Mouse (Mus musculus) E14TG2a.4 (cell line): ENCODE results near the gene Sept3.

Source experiments
- H3K27me3 ChIP-seq: 2 replicates; pipeline ENCODE4 v1.6.1; 2014; ENCODE audit warnings: low read length, control low read depth; ENCODE audit not compliant: insufficient read depth
- H3K36me3 ChIP-seq: 2 replicates; pipeline ENCODE4 v1.6.1; 2014; ENCODE audit warnings: low read length, control low read depth; ENCODE audit not compliant: insufficient read depth
- H3K4me1 ChIP-seq: replicated peaks from 2 replicates; pipeline ENCODE4 v1.6.1; 2014; ENCODE audit warnings: low read depth, low read length, control low read depth
- H3K4me3 ChIP-seq: replicated peaks from 2 replicates; pipeline ENCODE4 v1.5.1; 2014; ENCODE audit warnings: mild to moderate bottlenecking, low read length
- H3K9me3 ChIP-seq: 2 replicates; pipeline ENCODE4 v1.6.1; 2014; ENCODE audit warnings: low read length, control low read depth
- CTCF ChIP-seq: conservative IDR thresholded peaks from 2 replicates; pipeline ENCODE4 v1.5.1; 2014; ENCODE audit warnings: low read length
- NANOG ChIP-seq: IDR thresholded peaks from 2 replicates; pipeline ENCODE4 v1.6.1; 2014; ENCODE audit warnings: borderline replicate concordance, low read length, mixed read lengths
- POU5F1 ChIP-seq: IDR thresholded peaks from 2 replicates; pipeline ENCODE4 v1.6.1; 2014; ENCODE audit warnings: low read length, borderline replicate concordance

Sept3 gene

GRCm38 (mm10) chr15:82255944-82256383 is 18.7 kb upstream of the Sept3 start:
- Histone ChIP-seq H3K36me3 (no peaks in the 10 kb centered on the region), H3K4me1 (peaks cover 80% of the 10 kb centered on the region), H3K9me3 (peaks cover 5% of the 10 kb centered on the region; the same call in 1 of the 2 replicates), H3K27me3 (peaks cover 9% of the 10 kb centered on the region), H3K4me3 (peak overlapping the region; percentile 54)
- TF ChIP-seq NANOG (no peak), POU5F1 (no peak), CTCF (no peak)

GRCm38 (mm10) chr15:82259510-82259909 is 15.2 kb upstream of the Sept3 start:
- Histone ChIP-seq H3K4me3 (peak overlapping the region; percentile 43; the same call in 1 of the 2 replicates), H3K9me3 (no peaks in the 10 kb centered on the region)
- TF ChIP-seq POU5F1 (no peak), CTCF (peak; percentile 97)

DNA sequence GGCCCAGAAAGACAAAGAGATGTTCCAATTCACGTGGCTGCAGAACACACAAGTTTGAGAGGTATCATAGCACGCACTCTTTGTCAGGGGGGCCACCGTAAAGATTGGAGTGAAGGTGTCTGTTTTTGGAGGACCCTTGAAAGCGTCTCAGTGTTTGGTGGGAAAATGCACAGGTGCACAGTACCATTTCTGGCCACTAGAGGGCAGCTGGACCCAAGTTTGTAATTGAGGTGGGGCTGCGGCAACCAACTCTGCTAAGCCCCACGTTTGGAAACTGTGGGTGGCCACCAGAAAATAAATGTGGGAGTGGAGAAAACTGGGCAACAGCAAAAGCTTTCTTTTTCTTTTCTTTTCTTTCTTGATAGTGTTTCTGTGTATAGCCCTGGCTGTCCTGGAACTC is 8.3 kb upstream of the Sept3 start:
- no peak overlapping the region for H3K4me3 ChIP-seq
- no peak for TF ChIP-seq NANOG
- peak; percentile 98 for TF ChIP-seq CTCF
- no peaks in the 10 kb centered on the region for H3K9me3 ChIP-seq
- peaks cover 45% of the 10 kb centered on the region for H3K4me1 ChIP-seq
- H3K36me3 ChIP-seq = no peaks in the 10 kb centered on the region
- peaks cover 7% of the 10 kb centered on the region for H3K27me3 ChIP-seq

More at GRCm38 (mm10) chr15:82259510-82259909, 15.2 kb upstream of the Sept3 start:
- H3K4me1 ChIP-seq = peaks cover 59% of the 10 kb centered on the region
- H3K27me3 ChIP-seq = peaks cover 13% of the 10 kb centered on the region
- H3K36me3 ChIP-seq = no peaks in the 10 kb centered on the region

- TF ChIP-seq CTCF (no peak), NANOG (no peak), POU5F1 (no peak)
- Histone ChIP-seq H3K36me3 (no peaks in the 10 kb centered on the region), H3K9me3 (no peaks in the 10 kb centered on the region), H3K4me3 (no peak overlapping the region), H3K27me3 (peaks cover 22% of the 10 kb centered on the region), H3K4me1 (peaks cover 52% of the 10 kb centered on the region)
Measured at GRCm38 (mm10) chr15:82268185-82268584, 6.5 kb upstream of the Sept3 start.

- Histone ChIP-seq H3K36me3 (no peaks in the 10 kb centered on the region), H3K4me1 (peaks cover 54% of the 10 kb centered on the region)
- TF ChIP-seq NANOG = no peak
Measured at GRCm38 (mm10) chr15:82268783-82269182, 5.9 kb upstream of the Sept3 start.

DNA sequence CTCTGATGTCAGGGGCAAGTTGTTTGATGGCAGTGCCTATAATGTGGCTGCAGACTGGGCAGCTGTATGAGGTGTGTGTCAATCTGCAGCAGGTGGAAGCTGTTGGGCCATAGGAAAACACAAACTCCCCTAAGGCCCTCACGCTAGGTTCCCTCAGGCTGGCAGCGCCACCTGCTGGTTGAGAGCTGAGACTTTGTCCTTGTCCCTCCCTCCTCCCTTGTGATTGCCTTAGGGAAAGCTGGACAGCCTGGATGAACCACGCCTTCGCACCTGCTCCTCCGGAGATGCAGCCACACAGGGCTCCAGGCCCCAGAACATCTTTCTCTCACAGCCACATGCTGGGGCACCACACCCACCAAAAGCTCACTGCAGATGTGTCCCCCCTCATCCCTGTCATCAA is 3.5 kb upstream of the Sept3 start:
- no peaks in the 10 kb centered on the region for H3K9me3 ChIP-seq
- peaks cover 50% of the 10 kb centered on the region for H3K27me3 ChIP-seq
- no peak overlapping the region for H3K4me3 ChIP-seq
- H3K36me3 ChIP-seq = no peaks in the 10 kb centered on the region
- peak; percentile 78 for TF ChIP-seq CTCF
- TF ChIP-seq POU5F1 = no peak
- TF ChIP-seq NANOG = no peak
- peaks cover 59% of the 10 kb centered on the region for H3K4me1 ChIP-seq

More at GRCm38 (mm10) chr15:82268783-82269182, 5.9 kb upstream of the Sept3 start:
- Histone ChIP-seq H3K9me3 (no peaks in the 10 kb centered on the region), H3K4me3 (no peak overlapping the region), H3K27me3 (peaks cover 28% of the 10 kb centered on the region)

DNA sequence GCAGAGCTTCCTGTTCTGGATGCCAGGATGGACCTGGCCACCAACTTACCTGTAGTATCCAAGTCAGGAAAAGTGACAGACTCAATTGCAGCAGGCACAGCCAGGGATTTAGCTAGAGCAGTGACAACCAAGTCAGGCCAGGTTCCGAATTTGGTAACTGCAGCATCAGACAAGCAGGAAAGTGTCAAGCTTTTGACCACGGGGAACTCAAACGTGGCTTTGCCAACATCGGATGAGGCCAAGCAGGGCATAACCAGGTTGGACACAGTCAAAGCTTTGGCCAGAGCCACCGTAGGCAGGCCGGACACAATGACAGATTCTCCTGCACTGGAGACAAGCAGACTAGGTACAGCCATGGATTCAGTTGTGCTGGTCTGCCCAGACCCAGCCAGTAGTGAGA is 2.4 kb upstream of the Sept3 start:
- Histone ChIP-seq H3K4me1 (peaks cover 54% of the 10 kb centered on the region), H3K4me3 (no peak overlapping the region), H3K36me3 (no peaks in the 10 kb centered on the region), H3K9me3 (no peaks in the 10 kb centered on the region), H3K27me3 (peaks cover 61% of the 10 kb centered on the region)
- TF ChIP-seq NANOG (no peak), CTCF (no peak), POU5F1 (no peak)

DNA sequence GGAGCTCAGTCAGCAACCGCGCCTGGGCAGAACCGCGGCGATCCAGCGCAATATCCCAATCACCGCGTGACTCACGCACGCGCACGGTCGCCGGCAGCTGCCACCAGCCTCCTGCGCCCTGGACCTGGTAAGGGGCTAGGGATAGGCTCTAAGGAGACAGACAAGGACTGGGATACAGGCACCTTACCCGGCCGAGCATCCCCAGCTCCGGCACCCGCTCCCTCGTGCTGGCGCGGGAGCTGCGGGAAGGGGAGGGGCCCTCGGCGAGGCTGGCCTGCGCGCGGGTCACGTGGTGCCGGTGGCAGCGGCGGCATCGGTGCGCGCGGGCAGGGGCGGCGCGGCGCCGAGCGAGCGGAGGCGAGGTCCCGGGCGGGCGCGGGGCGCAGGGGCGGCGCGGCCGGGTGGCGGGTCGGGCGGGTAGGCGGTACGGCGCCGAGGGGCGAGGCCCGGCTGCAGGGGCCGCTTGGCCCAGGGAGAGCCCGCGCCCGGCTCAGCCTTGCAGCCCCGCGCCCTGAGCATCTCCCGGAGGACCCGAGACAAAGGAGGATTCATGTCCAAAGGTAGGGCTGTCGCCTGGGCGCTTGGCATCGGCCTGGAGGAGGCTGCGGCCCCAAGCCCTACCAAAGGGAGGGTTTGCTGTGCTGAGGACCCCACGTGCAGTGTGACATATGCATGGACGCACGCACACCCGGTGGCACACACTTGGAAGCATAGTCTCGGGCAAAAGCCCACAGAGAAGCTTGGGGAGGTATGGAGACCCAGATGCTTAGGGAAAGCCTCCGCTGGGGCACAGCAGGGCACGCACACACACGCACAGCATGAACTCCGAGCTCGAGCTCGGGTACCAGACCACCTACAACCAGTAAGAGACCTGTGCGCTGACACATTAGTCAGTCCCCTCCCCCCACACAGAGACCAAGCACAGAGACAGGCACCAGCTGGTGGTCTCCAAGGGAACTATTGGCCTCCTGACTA is 521 bp downstream of the Sept3 start:
- TF ChIP-seq POU5F1 (no peak), CTCF (no peak), NANOG (no peak)
- peaks cover 68% of the 10 kb centered on the region for H3K27me3 ChIP-seq
- peak overlapping the region; percentile 87 for H3K4me3 ChIP-seq
- peaks cover 10% of the 10 kb centered on the region for H3K36me3 ChIP-seq
- H3K4me1 ChIP-seq = peaks cover 42% of the 10 kb centered on the region
- no peaks in the 10 kb centered on the region for H3K9me3 ChIP-seq

GRCm38 (mm10) chr15:82277591-82277990 is 2.9 kb downstream of the Sept3 start:
- TF ChIP-seq CTCF = no peak
- Histone ChIP-seq H3K4me1 (peaks cover 32% of the 10 kb centered on the region), H3K4me3 (no peak overlapping the region), H3K36me3 (peaks cover 17% of the 10 kb centered on the region), H3K9me3 (no peaks in the 10 kb centered on the region), H3K27me3 (peaks cover 54% of the 10 kb centered on the region)
